Mouse (Mus musculus) embryonic facial prominence, embryonic 15.5 days (tissue): ENCODE results near the gene Tbc1d12. TPM values are rescaled to one million over a fixed set of nuclear protein-coding genes. Genes with fewer than 3 reads are reported as not detected.

Experiments
- ATAC-seq: fragments of 200-750 bp; cut with Nextera tagmentation; 2 replicates; pipeline ENCODE4 v1.8.0; 2017; ENCODE audit warnings: low read depth, moderate TSS enrichment; ENCODE audit not compliant: insufficient number of reproducible peaks, low FRiP score, low TSS enrichment
- H3K27ac ChIP-seq: fragments of 300-500 bp; sonication (generic); replicated peaks from 2 replicates; pipeline ENCODE4 v1.5.1; 2015; ENCODE audit warnings: mild to moderate bottlenecking, inconsistent platforms
- H3K27me3 ChIP-seq: fragments of 300-500 bp; sonication (generic); 2 replicates; pipeline ENCODE4 v1.6.1; 2015; ENCODE audit warnings: inconsistent platforms
- H3K36me3 ChIP-seq: fragments of 300-500 bp; sonication (generic); 2 replicates; pipeline ENCODE4 v1.6.1; 2015; ENCODE audit warnings: mild to moderate bottlenecking, inconsistent platforms
- H3K4me1 ChIP-seq: fragments of 300-500 bp; sonication (generic); 2 replicates; pipeline ENCODE4 v1.6.1; 2015; ENCODE audit warnings: inconsistent platforms
- H3K4me2 ChIP-seq: fragments of 300-500 bp; sonication (generic); replicated peaks from 2 replicates; pipeline ENCODE4 v1.6.1; 2015; ENCODE audit warnings: mild to moderate bottlenecking, inconsistent platforms
- H3K4me3 ChIP-seq: fragments of 300-500 bp; sonication (generic); replicated peaks from 2 replicates; pipeline ENCODE4 v1.5.1; 2015; ENCODE audit warnings: mild to moderate bottlenecking, inconsistent platforms
- H3K9ac ChIP-seq: fragments of 300-500 bp; sonication (generic); 2 replicates; pipeline ENCODE4 v1.6.1; 2015; ENCODE audit warnings: inconsistent platforms
- H3K9me3 ChIP-seq: fragments of 300-500 bp; sonication (generic); replicated peaks from 2 replicates; pipeline ENCODE4 v1.6.1; 2016; ENCODE audit warnings: inconsistent platforms
- WGBS: fragments of 180-500 bp; shearing (Covaris S2); methylation state at CpG from one replicate; pipeline ENCODE4 v1.1.7; 2015; 5-methylcytosine and 5-hydroxymethylcytosine counted together
- polyA plus RNA-seq: library from polyadenylated mRNA; unstranded; fragments of >200 nt; fragmentation: Nextera tagmentation; extraction: Ambion mirVana; gene quantifications from 2 replicates; pipeline ENCODE4 v1.2.1, GENCODE M21; 2015

The Tbc1d12 gene
- polyA plus RNA-seq, 1 experiment from 2014 or later, result 2.8 TPM

- Histone ChIP-seq H3K36me3 (peaks cover 13% of the 10 kb centered on the region), H3K9me3 (no peaks in the 10 kb centered on the region), H3K4me2 (no peak overlapping the region), H3K4me1 (no peaks in the 10 kb centered on the region), H3K27ac (no peak overlapping the region), H3K4me3 (no peak overlapping the region), H3K9ac (no peak overlapping the region), H3K27me3 (no peaks in the 10 kb centered on the region)
- 87% methylated on average over 15 of the region's 15 CpGs for WGBS
- ATAC-seq, result no peak
These were observed 78.5 kb downstream of the Tbc1d12 start for GRCm38 (mm10) chr19:38914926-38915325.

- Histone ChIP-seq H3K4me2 (no peak overlapping the region), H3K9ac (no peak overlapping the region), H3K27ac (no peak overlapping the region), H3K9me3 (no peaks in the 10 kb centered on the region), H3K4me1 (no peaks in the 10 kb centered on the region), H3K36me3 (peaks cover 15% of the 10 kb centered on the region), H3K4me3 (no peak overlapping the region), H3K27me3 (no peaks in the 10 kb centered on the region)
- ATAC-seq, result no peak
- WGBS, result 45% methylated on average over 3 of the region's 3 CpGs
These were observed 79.3 kb downstream of the Tbc1d12 start for GRCm38 (mm10) chr19:38915677-38916076.

- H3K27me3 ChIP-seq, result no peaks in the 10 kb centered on the region
- no peak overlapping the region for H3K4me2 ChIP-seq
- ATAC-seq, result no peak
- no peaks in the 10 kb centered on the region for H3K9me3 ChIP-seq
- H3K9ac ChIP-seq, result no peak overlapping the region
- H3K4me1 ChIP-seq, result peaks cover 11% of the 10 kb centered on the region
- H3K27ac ChIP-seq, result no peak overlapping the region
- H3K36me3 ChIP-seq, result no peaks in the 10 kb centered on the region
- 93% methylated on average over 10 of the region's 11 CpGs for WGBS
- H3K4me3 ChIP-seq, result no peak overlapping the region
These were observed 92.2 kb downstream of the Tbc1d12 start for GRCm38 (mm10) chr19:38928481-38929158.

GRCm38 (mm10) chr19:38929471-38930251 lies 93.3 kb downstream of the Tbc1d12 start:
- H3K9me3 ChIP-seq, result no peaks in the 10 kb centered on the region
- ATAC-seq, result no peak
- peak overlapping the region; percentile 89 for H3K4me3 ChIP-seq
- H3K9ac ChIP-seq, result peak overlapping the region; percentile 86; the same call in 1 of the 2 replicates
- peak overlapping the region; percentile 88 for H3K4me2 ChIP-seq
- 62% methylated on average over 13 of the region's 13 CpGs for WGBS
- H3K36me3 ChIP-seq, result no peaks in the 10 kb centered on the region
- H3K4me1 ChIP-seq, result peaks cover 11% of the 10 kb centered on the region
- H3K27ac ChIP-seq, result no peak overlapping the region
- H3K27me3 ChIP-seq, result no peaks in the 10 kb centered on the region

GRCm38 (mm10) chr19:38930252-38930787 lies 93.9 kb downstream of the Tbc1d12 start:
- Histone ChIP-seq H3K9me3 (no peaks in the 10 kb centered on the region), H3K9ac (peak overlapping the region; percentile 86), H3K4me3 (peak overlapping the region; percentile 89), H3K4me2 (peak overlapping the region; percentile 88), H3K27ac (0 out of 2 replicates have a peak overlapping the region, but pooled peaks have one; percentile 9), H3K4me1 (peaks cover 11% of the 10 kb centered on the region), H3K27me3 (no peaks in the 10 kb centered on the region), H3K36me3 (no peaks in the 10 kb centered on the region)
- WGBS, result under 1% methylated on average over 23 of the region's 23 CpGs
- ATAC-seq, result peak; percentile 40; the same call in 1 of the 2 replicates

GRCm38 (mm10) chr19:38930788-38931565 lies 94.6 kb downstream of the Tbc1d12 start, which contains the start of gene Hells:
Gene Hells, plus strand, starts transcription at chr19:38930915.
- under 1% methylated on average over 76 of the region's 76 CpGs for WGBS
- H3K4me1 ChIP-seq, result peaks cover 11% of the 10 kb centered on the region
- peak within 1 kb of the TSS; percentile 82 for H3K27ac ChIP-seq
- peak within 1 kb of the TSS; percentile 89 for H3K4me3 ChIP-seq
- H3K4me2 ChIP-seq, result peak within 1 kb of the TSS; percentile 88
- peak within 1 kb of the TSS; percentile 86 for H3K9ac ChIP-seq
- no peaks in the 10 kb centered on the region for H3K9me3 ChIP-seq
- ATAC-seq, result peak; percentile 86
- no peaks in the 10 kb centered on the region for H3K27me3 ChIP-seq
- H3K36me3 ChIP-seq, result 0 out of 2 replicates have a peak, but pooled peaks cover 1% of the 10 kb centered on the region

GRCm38 (mm10) chr19:38931566-38931890 lies 95.1 kb downstream of the Tbc1d12 start:
- peak overlapping the region; percentile 89 for H3K4me3 ChIP-seq
- no peak for ATAC-seq
- H3K27ac ChIP-seq, result no peak overlapping the region
- peak overlapping the region; percentile 86 for H3K9ac ChIP-seq
- peak overlapping the region; percentile 88 for H3K4me2 ChIP-seq
- no peaks in the 10 kb centered on the region for H3K9me3 ChIP-seq
- peaks cover 11% of the 10 kb centered on the region for H3K4me1 ChIP-seq
- H3K27me3 ChIP-seq, result no peaks in the 10 kb centered on the region
- WGBS, result 5% methylated on average over 6 of the region's 6 CpGs
- H3K36me3 ChIP-seq, result 0 out of 2 replicates have a peak, but pooled peaks cover 4% of the 10 kb centered on the region

GRCm38 (mm10) chr19:38944590-38945307 lies 108.4 kb downstream of the Tbc1d12 start:
- Histone ChIP-seq H3K4me2 (no peak overlapping the region), H3K9me3 (no peaks in the 10 kb centered on the region), H3K36me3 (peaks cover 17% of the 10 kb centered on the region), H3K4me1 (no peaks in the 10 kb centered on the region), H3K27ac (no peak overlapping the region), H3K4me3 (no peak overlapping the region), H3K27me3 (no peaks in the 10 kb centered on the region), H3K9ac (no peak overlapping the region)
- no peak for ATAC-seq
- WGBS, result 93% methylated on average over 2 of the region's 2 CpGs
